Mouse (Mus musculus): ENCODE data around the gene Lfng. TPM values are rescaled to one million over a fixed set of nuclear protein-coding genes. Genes with fewer than 3 reads are reported as not detected.

Gene Lfng
- polyA plus RNA-seq, 1 experiment = 4.1 TPM

GRCm38 (mm10) chr5:140641254-140641928 is 34.3 kb downstream of the Lfng start:
- H3K9ac ChIP-seq (ENCODE audit: low read depth, poor library complexity, severe bottlenecking) = no peak overlapping the region
- H3K4me1 ChIP-seq (ENCODE audit: control insufficient read depth, insufficient read depth, low read length) = no peaks in the 10 kb centered on the region
- no peak for TF ChIP-seq CTCF (IDR thresholded peaks at IDR 0.05; ENCODE audit: low read depth, low read length)
- no peak for TF ChIP-seq POLR2A (IDR thresholded peaks at IDR 0.05; ENCODE audit: insufficient read depth, low read length)
- TF ChIP-seq EP300 (IDR thresholded peaks at IDR 0.05; ENCODE audit: insufficient read depth, low read depth, low read length) = no peak
- no peaks in the 10 kb centered on the region for H3K27me3 ChIP-seq (ENCODE audit: control insufficient read depth, insufficient read depth, low read length, poor library complexity, severe bottlenecking)
- no peaks in the 10 kb centered on the region for H3K9me3 ChIP-seq (replicated peaks; ENCODE audit: control insufficient read depth, insufficient read depth, low read length, poor library complexity, severe bottlenecking)
- H3K4me3 ChIP-seq (ENCODE audit: low read depth, low read length) = no peak overlapping the region
- H3K27ac ChIP-seq (ENCODE audit: insufficient read depth, low read length) = no peak overlapping the region
- H3K36me3 ChIP-seq (ENCODE audit: control insufficient read depth, insufficient read depth, low read length, poor library complexity, severe bottlenecking) = no peaks in the 10 kb centered on the region

DNA sequence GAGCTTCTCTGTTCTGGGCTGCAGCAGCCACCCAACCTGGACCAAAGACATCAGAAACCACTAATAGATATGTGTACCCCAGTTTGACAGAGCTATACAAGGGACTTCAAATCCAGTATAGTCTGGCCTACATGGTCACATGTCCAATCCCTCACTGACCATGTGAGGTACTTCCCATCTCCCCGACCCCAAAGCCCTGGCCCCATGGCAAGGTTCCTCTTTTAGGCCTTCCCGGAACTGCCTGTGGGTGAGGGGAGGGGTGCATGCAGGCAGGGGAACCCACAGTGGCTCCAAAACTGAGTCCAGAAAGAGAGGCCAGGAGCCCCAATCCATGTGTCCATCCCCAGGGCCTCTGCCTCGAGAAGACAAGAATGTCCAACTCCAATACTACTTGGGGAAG is 35.0 kb downstream of the Lfng start:
- no peak overlapping the region for H3K4me3 ChIP-seq (ENCODE audit: low read depth, low read length)
- H3K27me3 ChIP-seq (ENCODE audit: control insufficient read depth, insufficient read depth, low read length, poor library complexity, severe bottlenecking) = no peaks in the 10 kb centered on the region
- H3K9me3 ChIP-seq (replicated peaks; ENCODE audit: control insufficient read depth, insufficient read depth, low read length, poor library complexity, severe bottlenecking) = no peaks in the 10 kb centered on the region
- no peak overlapping the region for H3K9ac ChIP-seq (ENCODE audit: low read depth, poor library complexity, severe bottlenecking)
- H3K4me1 ChIP-seq (ENCODE audit: control insufficient read depth, insufficient read depth, low read length) = no peaks in the 10 kb centered on the region
- TF ChIP-seq EP300 (IDR thresholded peaks at IDR 0.05; ENCODE audit: insufficient read depth, low read depth, low read length) (no peak), CTCF (IDR thresholded peaks at IDR 0.05; ENCODE audit: low read depth, low read length) (no peak), POLR2A (IDR thresholded peaks at IDR 0.05; ENCODE audit: insufficient read depth, low read length) (no peak)
- H3K27ac ChIP-seq (ENCODE audit: insufficient read depth, low read length) = no peak overlapping the region
- no peaks in the 10 kb centered on the region for H3K36me3 ChIP-seq (ENCODE audit: control insufficient read depth, insufficient read depth, low read length, poor library complexity, severe bottlenecking)

GRCm38 (mm10) chr5:140644263-140644662 is 37.1 kb downstream of the Lfng start:
- Histone ChIP-seq H3K27me3 (ENCODE audit: control insufficient read depth, insufficient read depth, low read length, poor library complexity, severe bottlenecking) (no peaks in the 10 kb centered on the region), H3K27ac (ENCODE audit: insufficient read depth, low read length) (no peak overlapping the region), H3K36me3 (ENCODE audit: control insufficient read depth, insufficient read depth, low read length, poor library complexity, severe bottlenecking) (no peaks in the 10 kb centered on the region), H3K9ac (ENCODE audit: low read depth, poor library complexity, severe bottlenecking) (no peak overlapping the region), H3K9me3 (replicated peaks; ENCODE audit: control insufficient read depth, insufficient read depth, low read length, poor library complexity, severe bottlenecking) (no peaks in the 10 kb centered on the region), H3K4me3 (ENCODE audit: low read depth, low read length) (no peak overlapping the region), H3K4me1 (ENCODE audit: control insufficient read depth, insufficient read depth, low read length) (no peaks in the 10 kb centered on the region)
- TF ChIP-seq POLR2A (IDR thresholded peaks at IDR 0.05; ENCODE audit: insufficient read depth, low read length) (no peak), CTCF (IDR thresholded peaks at IDR 0.05; ENCODE audit: low read depth, low read length) (no peak), EP300 (IDR thresholded peaks at IDR 0.05; ENCODE audit: insufficient read depth, low read depth, low read length) (no peak)

GRCm38 (mm10) chr5:140644702-140645201 is 37.6 kb downstream of the Lfng start:
- Histone ChIP-seq H3K4me3 (ENCODE audit: low read depth, low read length) (no peak overlapping the region), H3K27me3 (ENCODE audit: control insufficient read depth, insufficient read depth, low read length, poor library complexity, severe bottlenecking) (no peaks in the 10 kb centered on the region), H3K9me3 (replicated peaks; ENCODE audit: control insufficient read depth, insufficient read depth, low read length, poor library complexity, severe bottlenecking) (no peaks in the 10 kb centered on the region), H3K27ac (ENCODE audit: insufficient read depth, low read length) (no peak overlapping the region), H3K36me3 (ENCODE audit: control insufficient read depth, insufficient read depth, low read length, poor library complexity, severe bottlenecking) (no peaks in the 10 kb centered on the region), H3K9ac (ENCODE audit: low read depth, poor library complexity, severe bottlenecking) (no peak overlapping the region), H3K4me1 (ENCODE audit: control insufficient read depth, insufficient read depth, low read length) (no peaks in the 10 kb centered on the region)
- TF ChIP-seq CTCF (IDR thresholded peaks at IDR 0.05; ENCODE audit: low read depth, low read length) (no peak), EP300 (IDR thresholded peaks at IDR 0.05; ENCODE audit: insufficient read depth, low read depth, low read length) (no peak)

DNA sequence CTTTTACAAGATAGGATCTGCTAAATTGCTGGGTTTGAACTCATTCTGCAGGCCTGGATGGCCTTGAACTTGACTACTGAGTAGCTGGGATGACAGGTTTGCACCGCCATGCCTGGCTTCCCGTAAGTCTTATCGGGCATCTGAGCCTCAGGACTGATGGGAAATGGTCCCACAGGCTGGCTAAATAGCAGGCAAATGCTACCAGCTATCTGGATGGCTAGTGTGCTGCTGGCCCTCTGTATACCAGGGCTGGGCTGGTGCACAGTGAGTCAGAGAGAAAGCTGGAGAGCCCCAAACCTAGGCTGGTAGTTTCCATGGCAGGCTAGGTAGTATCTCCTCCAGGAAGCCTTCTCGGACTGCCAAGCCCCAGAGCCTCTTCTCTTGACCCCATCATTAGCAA is 38.3 kb downstream of the Lfng start:
- no peak overlapping the region for H3K9ac ChIP-seq (ENCODE audit: low read depth, poor library complexity, severe bottlenecking)
- H3K4me1 ChIP-seq (ENCODE audit: control insufficient read depth, insufficient read depth, low read length) = peaks cover 2% of the 10 kb centered on the region
- no peak overlapping the region for H3K4me3 ChIP-seq (ENCODE audit: low read depth, low read length)
- no peaks in the 10 kb centered on the region for H3K36me3 ChIP-seq (ENCODE audit: control insufficient read depth, insufficient read depth, low read length, poor library complexity, severe bottlenecking)
- H3K9me3 ChIP-seq (replicated peaks; ENCODE audit: control insufficient read depth, insufficient read depth, low read length, poor library complexity, severe bottlenecking) = no peaks in the 10 kb centered on the region
- no peaks in the 10 kb centered on the region for H3K27me3 ChIP-seq (ENCODE audit: control insufficient read depth, insufficient read depth, low read length, poor library complexity, severe bottlenecking)
- TF ChIP-seq CTCF (IDR thresholded peaks at IDR 0.05; ENCODE audit: low read depth, low read length) = no peak
- TF ChIP-seq POLR2A (IDR thresholded peaks at IDR 0.05; ENCODE audit: insufficient read depth, low read length) = no peak
- no peak for TF ChIP-seq EP300 (IDR thresholded peaks at IDR 0.05; ENCODE audit: insufficient read depth, low read depth, low read length)
- H3K27ac ChIP-seq (ENCODE audit: insufficient read depth, low read length) = no peak overlapping the region

DNA sequence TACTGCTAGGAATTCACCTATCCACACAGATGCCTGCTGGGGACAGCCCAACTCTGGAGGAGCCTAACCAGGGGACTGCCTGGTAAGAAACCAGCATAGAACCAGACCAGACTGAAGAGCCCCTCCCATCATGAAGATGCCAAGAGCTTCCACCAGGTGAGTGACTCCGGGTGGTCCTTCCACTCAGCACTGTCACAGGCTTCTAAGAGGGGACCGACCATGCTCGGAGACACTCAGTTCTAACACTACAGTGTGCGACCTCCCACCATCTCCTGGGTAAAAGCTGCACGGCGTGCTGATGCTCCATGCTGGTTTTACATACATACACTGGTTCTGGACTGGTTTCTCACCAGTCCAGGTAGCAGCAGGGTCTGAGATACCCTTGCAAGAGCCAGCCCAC is 39.1 kb downstream of the Lfng start:
- Histone ChIP-seq H3K4me1 (ENCODE audit: control insufficient read depth, insufficient read depth, low read length) (peaks cover 2% of the 10 kb centered on the region), H3K27me3 (ENCODE audit: control insufficient read depth, insufficient read depth, low read length, poor library complexity, severe bottlenecking) (no peaks in the 10 kb centered on the region), H3K9me3 (replicated peaks; ENCODE audit: control insufficient read depth, insufficient read depth, low read length, poor library complexity, severe bottlenecking) (no peaks in the 10 kb centered on the region), H3K36me3 (ENCODE audit: control insufficient read depth, insufficient read depth, low read length, poor library complexity, severe bottlenecking) (no peaks in the 10 kb centered on the region), H3K27ac (ENCODE audit: insufficient read depth, low read length) (no peak overlapping the region), H3K4me3 (ENCODE audit: low read depth, low read length) (no peak overlapping the region), H3K9ac (ENCODE audit: low read depth, poor library complexity, severe bottlenecking) (no peak overlapping the region)
- no peak for TF ChIP-seq POLR2A (IDR thresholded peaks at IDR 0.05; ENCODE audit: insufficient read depth, low read length)
- no peak for TF ChIP-seq CTCF (IDR thresholded peaks at IDR 0.05; ENCODE audit: low read depth, low read length)
- no peak for TF ChIP-seq EP300 (IDR thresholded peaks at IDR 0.05; ENCODE audit: insufficient read depth, low read depth, low read length)

All from ES-Bruce4 (cell line).